Mouse (Mus musculus) small intestine, adult 2 months (tissue): ENCODE measurements around the gene Il16.

ENCODE experiments used
- CTCF ChIP-seq: fragments of 200-500 bp; IDR thresholded peaks from 2 replicates; pipeline ENCODE4 v1.5.1; 2012; ENCODE audit warnings: low read depth, mild to moderate bottlenecking, control low read depth, inconsistent platforms, low read length, moderate library complexity, mixed read lengths; ENCODE audit not compliant: insufficient replicate concordance, insufficient read length; ENCODE audit errors: extremely low read depth
- POLR2A ChIP-seq: fragments of 200-500 bp; IDR thresholded peaks from 2 replicates; pipeline ENCODE4 v1.6.1; 2012; ENCODE audit warnings: low read depth, mild to moderate bottlenecking, control low read depth, inconsistent platforms, low read length, moderate library complexity

DNA sequence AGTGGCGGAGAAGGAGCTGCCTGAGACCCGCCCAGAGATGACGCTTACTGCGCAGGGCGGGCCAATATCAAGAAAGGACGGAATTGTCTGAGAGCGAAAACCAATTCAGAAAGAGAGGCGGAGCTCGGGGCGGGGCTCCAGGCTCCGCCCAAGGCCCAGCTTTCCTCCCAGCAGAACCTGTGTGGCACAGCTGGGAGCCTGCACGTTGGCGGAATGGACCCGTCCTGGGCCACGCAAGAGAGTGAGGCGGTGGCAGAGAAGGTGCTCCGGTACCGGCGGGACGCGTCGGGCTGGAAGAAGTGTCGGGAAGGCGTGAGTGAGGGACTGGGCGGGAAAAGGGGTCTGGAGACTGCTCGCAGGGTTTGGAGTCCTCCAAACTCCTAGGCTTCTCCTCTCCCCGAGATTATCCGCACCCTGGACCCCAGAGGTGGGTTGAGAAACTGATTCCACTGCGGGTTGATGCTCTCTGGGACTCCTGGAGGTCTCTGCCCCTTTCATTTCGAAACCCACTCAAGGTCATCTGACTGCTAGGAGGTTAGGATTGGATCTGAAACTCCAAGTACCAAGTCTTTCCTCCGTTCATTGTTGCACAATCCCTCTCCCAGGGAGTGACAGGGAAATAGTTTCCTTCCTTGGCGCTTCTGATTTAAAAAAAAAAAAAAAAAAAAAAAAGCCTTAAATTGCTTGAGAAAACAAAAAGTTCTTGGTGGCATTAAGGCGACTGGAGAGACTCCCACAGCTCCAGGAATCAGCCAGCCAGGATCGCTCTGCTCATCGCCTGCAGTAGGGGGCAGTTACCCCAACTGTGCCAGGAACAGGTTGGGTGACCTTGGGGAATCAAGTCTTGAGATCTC is 113.5 kb downstream of the Il16 start, which contains the start of gene Stard5:
- TF ChIP-seq CTCF, result no peak
- peak; percentile 90 for TF ChIP-seq POLR2A
